Mouse (Mus musculus) spleen, postnatal 36 days (tissue): ENCODE results near the gene Pgf.
A peak's percentile ranks its signal among the peaks of the same experiment; 100 is the strongest.

ENCODE experiments used
- DNase-seq, 2 experiments: peaks; one replicate each; pipeline ENCODE4 v3.0.0; 2022; ENCODE audit warnings: low spot score in 2 of 2, mixed read lengths in 1 of 2

Pgf gene

GRCm38 (mm10) chr12:85124751-85125150, 52.8 kb downstream of the Pgf start:
- DNase-seq, result no peak

- no peak for DNase-seq
These were observed 53.9 kb downstream of the Pgf start for GRCm38 (mm10) chr12:85123645-85124044.

GRCm38 (mm10) chr12:85123108-85123530, 54.5 kb downstream of the Pgf start:
- DNase-seq, result peak; percentile 51 to 60

- DNase-seq, result no peak
These were observed 55.7 kb downstream of the Pgf start for GRCm38 (mm10) chr12:85121806-85122459.
